Mouse (Mus musculus): ENCODE results near the gene Ifitm2. TPM values are rescaled to one million over a fixed set of nuclear protein-coding genes. Genes with fewer than 3 reads are reported as not detected.

Ifitm2 gene
- total RNA-seq (2014; rRNA removed) = 79.3 and 82.4 TPM in 2 replicates
- 269 and 281 TPM in 2 replicates for polyA plus RNA-seq (2015; fragmentation: Nextera tagmentation; extraction: Ambion mirVana)

DNA sequence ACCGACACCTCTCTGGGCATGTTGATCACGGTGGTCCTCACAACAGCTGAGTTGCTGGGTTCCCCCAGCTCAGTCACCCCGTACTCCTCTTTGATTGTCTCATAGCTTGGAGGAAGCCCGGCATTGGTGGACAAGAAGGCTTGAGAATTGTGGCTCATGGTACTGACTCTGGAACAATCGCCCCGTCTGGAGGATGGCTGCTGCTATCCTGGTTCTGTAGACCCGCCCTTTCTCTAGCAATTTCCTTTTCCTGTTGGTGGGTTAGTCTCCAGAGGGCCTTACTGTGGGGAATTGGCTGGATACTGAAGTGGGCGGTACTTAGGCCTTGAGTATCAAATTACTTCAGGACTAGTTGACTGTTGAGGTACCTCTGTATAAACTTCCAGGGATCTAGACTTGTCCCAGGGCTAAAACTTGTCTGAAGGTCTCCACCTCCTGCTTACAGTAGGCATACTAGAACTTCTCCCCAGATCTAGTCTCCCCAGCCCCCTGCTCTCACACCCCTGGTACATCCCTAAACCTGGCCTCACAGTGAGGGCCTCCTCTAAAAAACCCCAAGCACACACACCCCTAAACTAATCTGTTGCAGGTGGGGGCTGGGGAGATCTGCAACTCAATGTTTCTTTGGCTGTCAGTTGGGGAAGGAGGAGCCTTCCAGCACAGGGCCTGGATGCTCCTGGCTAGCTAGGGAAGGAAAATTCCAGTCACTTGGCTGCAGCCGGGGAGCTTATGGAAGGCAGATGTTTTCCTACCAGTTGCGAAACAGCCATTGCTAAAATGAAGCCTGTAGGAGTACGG, at the start of gene Ifitm2, which contains the start of gene Gm45717:
Gene Ifitm2, minus strand, starts transcription at position 230 of the 798 bp plus-strand sequence.
Gene Gm45717, minus strand, starts transcription at position 180 of the 798 bp plus-strand sequence.
- ATAC-seq (peak; percentile 83), DNase-seq (ENCODE audit: low spot score) (peak; percentile 64)
- Histone ChIP-seq H3K4me1 (ENCODE audit: insufficient read depth, low read length) (peaks cover 3% of the 10 kb centered on the region; the same call in 1 of the 2 replicates), H3K4me3 (ENCODE audit: low read length) (peak within 1 kb of the TSS; percentile 32), H3K9me3 (ENCODE audit: low read length) (no peaks in the 10 kb centered on the region), H3K4me2 (ENCODE audit: low read depth, low read length) (peak within 1 kb of the TSS; percentile 61), H3K27me3 (ENCODE audit: insufficient read depth, low read length) (no peaks in the 10 kb centered on the region), H3K27ac (peak within 1 kb of the TSS; percentile 27; the same call in 1 of the 2 replicates), H3K9ac (replicated peaks; ENCODE audit: low read length) (0 out of 2 replicates have a peak within 1 kb of the TSS, but pooled peaks have one; percentile 37), H3K36me3 (ENCODE audit: insufficient read depth, low read length) (no peaks in the 10 kb centered on the region)
- WGBS = 21% methylated on average over 11 of the region's 11 CpGs
- TF ChIP-seq CTCF (IDR thresholded peaks at IDR 0.05; ENCODE audit: low read depth) = no peak

DNA sequence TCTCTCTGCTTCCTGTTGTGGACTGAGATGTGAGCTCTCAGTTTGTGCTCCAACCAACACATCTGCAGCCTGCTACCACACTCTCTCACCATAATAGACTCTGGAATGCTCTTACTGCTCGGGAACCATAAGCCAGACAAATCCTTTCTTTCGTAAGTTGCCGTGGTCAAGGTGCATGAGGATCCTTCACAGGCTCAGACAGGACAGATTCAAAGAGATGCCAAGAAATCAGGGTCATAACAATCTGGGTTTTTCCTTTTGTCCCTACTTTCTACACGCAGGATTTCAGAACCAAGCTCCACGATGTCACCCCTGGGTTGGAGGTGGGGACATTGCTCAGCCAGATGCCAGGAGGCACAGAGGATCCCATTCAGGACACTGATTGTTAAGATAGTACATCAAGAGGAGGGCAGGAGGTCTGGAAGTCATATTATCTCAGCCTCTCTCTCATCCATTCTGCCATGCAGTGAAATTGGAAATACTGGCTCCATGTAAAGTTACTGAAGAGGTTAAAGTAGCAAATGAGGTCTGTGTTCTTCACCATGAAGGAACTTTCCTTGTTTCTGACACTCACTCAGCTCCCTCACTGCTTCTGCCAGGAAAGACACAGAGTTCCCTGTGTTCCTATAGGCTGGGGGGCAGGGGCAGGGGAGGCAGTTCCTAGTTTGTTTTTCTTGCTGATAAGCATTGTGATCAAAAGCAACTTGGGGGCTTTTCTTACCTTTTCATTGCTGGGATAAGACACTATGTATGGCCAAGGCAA, 47.6 kb upstream of the Ifitm2 start:
- Histone ChIP-seq H3K9ac (replicated peaks; ENCODE audit: low read length) (no peak overlapping the region), H3K36me3 (ENCODE audit: insufficient read depth, low read length) (no peaks in the 10 kb centered on the region), H3K27me3 (ENCODE audit: insufficient read depth, low read length) (no peaks in the 10 kb centered on the region), H3K9me3 (ENCODE audit: low read length) (no peaks in the 10 kb centered on the region), H3K4me1 (ENCODE audit: insufficient read depth, low read length) (no peaks in the 10 kb centered on the region), H3K4me3 (ENCODE audit: low read length) (no peak overlapping the region), H3K27ac (no peak overlapping the region), H3K4me2 (ENCODE audit: low read depth, low read length) (no peak overlapping the region)
- no peak for TF ChIP-seq CTCF (IDR thresholded peaks at IDR 0.05; ENCODE audit: low read depth)
- no peak for ATAC-seq
- DNase-seq (ENCODE audit: low spot score) = no peak
- WGBS = 84% methylated on average over 5 of the region's 5 CpGs

DNA sequence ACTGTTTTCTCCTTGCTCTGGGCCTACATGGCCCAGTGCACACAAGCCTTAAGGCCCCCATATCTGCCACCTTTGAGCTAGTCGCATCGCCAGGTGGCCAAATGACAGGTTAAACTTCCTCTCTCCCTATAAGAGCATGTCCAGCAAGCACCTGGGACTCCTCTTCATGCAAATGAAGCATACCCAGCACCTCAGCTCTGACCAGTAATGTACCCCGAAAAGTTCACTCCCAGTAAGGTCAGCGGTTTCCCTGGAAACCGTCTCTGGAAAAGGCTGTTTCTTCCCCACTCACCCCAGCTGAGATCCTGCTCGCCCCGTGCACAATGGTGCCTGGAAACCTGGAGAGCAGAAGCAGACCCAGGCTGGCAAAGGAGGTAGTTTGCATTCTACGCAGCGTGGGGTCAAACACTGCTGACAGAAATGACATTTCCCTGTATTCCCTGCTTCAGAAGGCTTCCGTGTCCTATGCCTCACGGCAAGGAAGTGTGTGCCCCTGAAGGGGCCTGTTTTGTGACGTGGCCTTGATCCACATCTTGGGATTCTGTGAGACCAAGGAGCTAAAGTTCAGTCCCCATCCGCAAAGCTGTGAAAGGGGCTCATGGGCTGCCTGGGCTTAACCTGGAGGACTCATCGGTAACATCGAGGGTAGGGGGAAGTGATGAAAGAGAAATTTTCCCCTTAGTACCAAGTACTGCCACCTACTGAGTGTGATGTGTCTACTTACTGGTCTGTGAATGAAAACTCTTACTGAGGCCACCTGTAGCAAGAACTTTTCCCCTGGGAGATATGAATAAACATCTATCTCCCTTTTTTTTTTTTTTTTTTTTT, 45.3 kb upstream of the Ifitm2 start:
- Histone ChIP-seq H3K9me3 (ENCODE audit: low read length) (no peaks in the 10 kb centered on the region), H3K4me1 (ENCODE audit: insufficient read depth, low read length) (no peaks in the 10 kb centered on the region), H3K4me2 (ENCODE audit: low read depth, low read length) (no peak overlapping the region), H3K27ac (no peak overlapping the region), H3K9ac (replicated peaks; ENCODE audit: low read length) (no peak overlapping the region), H3K36me3 (ENCODE audit: insufficient read depth, low read length) (no peaks in the 10 kb centered on the region), H3K4me3 (ENCODE audit: low read length) (no peak overlapping the region), H3K27me3 (ENCODE audit: insufficient read depth, low read length) (no peaks in the 10 kb centered on the region)
- TF ChIP-seq CTCF (IDR thresholded peaks at IDR 0.05; ENCODE audit: low read depth) = no peak
- WGBS = 65% methylated on average over 15 of the region's 15 CpGs
- ATAC-seq = no peak
- DNase-seq (ENCODE audit: low spot score) = no peak

DNA sequence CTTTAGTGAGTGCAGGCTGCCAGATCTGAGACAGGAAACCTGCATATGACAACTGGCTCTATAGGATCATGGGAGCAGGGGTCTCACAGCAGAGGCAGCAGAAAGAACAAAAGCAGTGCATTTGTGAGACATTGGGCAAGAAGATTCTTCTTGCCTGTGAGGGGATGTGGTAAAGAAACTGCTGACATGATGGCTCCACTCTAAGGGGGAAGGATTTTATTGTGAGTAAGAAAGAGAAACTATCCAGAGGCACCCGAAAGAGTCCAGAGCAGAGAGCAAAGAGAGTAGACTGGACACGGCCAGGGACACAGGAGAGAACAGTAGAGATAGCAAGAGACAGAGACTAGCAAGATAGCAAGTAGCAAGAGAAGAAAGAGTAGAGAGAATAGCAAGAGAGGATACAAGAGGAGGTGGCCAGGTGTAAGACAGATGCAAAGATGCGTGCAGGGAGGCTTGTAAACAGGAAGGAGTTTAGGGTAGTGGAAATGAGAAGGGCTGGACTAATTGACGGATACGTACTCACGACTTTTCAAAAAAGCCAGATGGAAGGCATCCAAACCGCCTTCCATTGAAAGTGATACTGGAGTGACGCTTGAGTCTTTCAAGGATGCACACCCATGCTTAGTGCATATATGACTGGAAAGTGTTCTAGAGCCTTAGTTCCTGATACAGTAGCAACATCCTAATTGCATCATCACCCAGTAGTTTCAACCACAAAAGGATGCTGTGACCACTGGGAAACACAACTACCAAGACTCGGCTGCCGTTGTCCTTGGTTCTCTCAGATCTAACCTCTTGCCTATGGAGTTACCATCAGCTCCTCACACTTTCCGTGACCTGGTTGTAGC, 43.3 kb upstream of the Ifitm2 start:
- H3K9ac ChIP-seq (replicated peaks; ENCODE audit: low read length) = no peak overlapping the region
- H3K36me3 ChIP-seq (ENCODE audit: insufficient read depth, low read length) = no peaks in the 10 kb centered on the region
- TF ChIP-seq CTCF (IDR thresholded peaks at IDR 0.05; ENCODE audit: low read depth) = no peak
- H3K27ac ChIP-seq = no peak overlapping the region
- H3K27me3 ChIP-seq (ENCODE audit: insufficient read depth, low read length) = no peaks in the 10 kb centered on the region
- ATAC-seq = no peak
- no peak for DNase-seq (ENCODE audit: low spot score)
- no peaks in the 10 kb centered on the region for H3K4me1 ChIP-seq (ENCODE audit: insufficient read depth, low read length)
- 89% methylated on average over 11 of the region's 11 CpGs for WGBS
- no peak overlapping the region for H3K4me2 ChIP-seq (ENCODE audit: low read depth, low read length)
- H3K9me3 ChIP-seq (ENCODE audit: low read length) = no peaks in the 10 kb centered on the region
- H3K4me3 ChIP-seq (ENCODE audit: low read length) = no peak overlapping the region

DNA sequence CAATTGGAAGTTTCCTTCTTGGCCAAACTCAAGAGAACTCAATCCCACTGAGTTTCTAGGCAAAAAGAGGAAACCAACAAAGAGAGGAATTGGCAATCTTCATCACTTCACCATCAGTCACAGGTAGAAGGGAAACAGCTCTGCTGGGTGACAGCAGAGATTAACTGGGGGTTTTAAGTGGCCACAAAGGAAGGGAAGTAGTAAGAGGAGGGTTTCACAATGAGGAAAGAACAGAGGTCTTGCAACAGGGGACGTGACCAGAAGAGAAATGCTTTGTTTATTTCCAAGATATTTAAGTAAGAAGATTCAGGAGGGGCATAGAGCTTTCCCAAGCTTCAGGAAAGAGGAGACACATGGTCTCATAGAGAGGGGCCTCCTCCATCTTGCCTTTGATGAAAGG, 42.0 kb upstream of the Ifitm2 start:
- H3K27me3 ChIP-seq (ENCODE audit: insufficient read depth, low read length) = no peaks in the 10 kb centered on the region
- H3K4me3 ChIP-seq (ENCODE audit: low read length) = no peak overlapping the region
- no peak for ATAC-seq
- no peak overlapping the region for H3K9ac ChIP-seq (replicated peaks; ENCODE audit: low read length)
- no peaks in the 10 kb centered on the region for H3K4me1 ChIP-seq (ENCODE audit: insufficient read depth, low read length)
- H3K4me2 ChIP-seq (ENCODE audit: low read depth, low read length) = no peak overlapping the region
- DNase-seq (ENCODE audit: low spot score) = no peak
- no peaks in the 10 kb centered on the region for H3K9me3 ChIP-seq (ENCODE audit: low read length)
- H3K36me3 ChIP-seq (ENCODE audit: insufficient read depth, low read length) = no peaks in the 10 kb centered on the region
- no peak for TF ChIP-seq CTCF (IDR thresholded peaks at IDR 0.05; ENCODE audit: low read depth)
- no peak overlapping the region for H3K27ac ChIP-seq
- WGBS = 52% methylated on average over 1 of the region's 1 CpGs
